Mouse (Mus musculus) embryonic fibroblast, embryonic 13.5 days (primary cell): ENCODE measurements around the gene Taf3.

Experiments
- CTCF ChIP-seq: IDR thresholded peaks from 2 replicates; pipeline ENCODE4 v1.5.1; 2011; ENCODE audit warnings: mild to moderate bottlenecking, control low read depth, low read length, moderate library complexity, borderline replicate concordance; ENCODE audit not compliant: insufficient read depth
- POLR2A ChIP-seq: IDR thresholded peaks from 2 replicates; pipeline ENCODE4 v1.6.1; 2011; ENCODE audit warnings: low read depth, mild to moderate bottlenecking, control low read depth, low read length, moderate library complexity

- TF ChIP-seq CTCF (no peak), POLR2A (no peak)
These were observed 158.1 kb downstream of the Taf3 start for GRCm38 (mm10) chr2:9890251-9890650.
